Mouse (Mus musculus) stomach, embryonic 16.5 days (tissue): ENCODE results near the gene Figla. TPM values are rescaled to one million over a fixed set of nuclear protein-coding genes. Genes with fewer than 3 reads are reported as not detected.

ENCODE experiments used
- ATAC-seq: fragments of 200-750 bp; cut with Nextera tagmentation; 2 replicates; pipeline ENCODE4 v1.8.0; 2017; ENCODE audit warnings: moderate number of reproducible peaks, moderate TSS enrichment; ENCODE audit not compliant: insufficient read depth, low FRiP score
- H3K27ac ChIP-seq: fragments of 300-500 bp; sonication (generic); 2 replicates; pipeline ENCODE4 v1.5.1; 2014; ENCODE audit warnings: low read length
- H3K27me3 ChIP-seq: fragments of 300-500 bp; sonication (generic); 2 replicates; pipeline ENCODE4 v1.6.1; 2014; ENCODE audit warnings: low read length, control low read depth, mixed read lengths; ENCODE audit not compliant: control insufficient read depth, insufficient read depth
- H3K36me3 ChIP-seq: fragments of 300-500 bp; sonication (generic); 2 replicates; pipeline ENCODE4 v1.6.1; 2014; ENCODE audit warnings: low read length; ENCODE audit not compliant: control insufficient read depth, insufficient read depth
- H3K4me1 ChIP-seq: fragments of 300-500 bp; sonication (generic); 2 replicates; pipeline ENCODE4 v1.6.1; 2014; ENCODE audit warnings: low read length, control low read depth, mixed read lengths; ENCODE audit not compliant: control insufficient read depth, insufficient read depth
- H3K4me2 ChIP-seq: fragments of 300-500 bp; sonication (generic); 2 replicates; pipeline ENCODE4 v1.6.1; 2014; ENCODE audit warnings: low read depth, low read length, mixed read lengths
- H3K4me3 ChIP-seq: fragments of 300-500 bp; sonication (generic); replicated peaks from 2 replicates; pipeline ENCODE4 v1.5.1; 2014; ENCODE audit warnings: mild to moderate bottlenecking, low read length
- H3K9ac ChIP-seq: fragments of 300-500 bp; sonication (generic); 2 replicates; pipeline ENCODE4 v1.6.1; 2014; ENCODE audit warnings: low read length
- H3K9me3 ChIP-seq: fragments of 300-500 bp; sonication (generic); replicated peaks from 2 replicates; pipeline ENCODE4 v1.6.1; 2016; ENCODE audit warnings: low read length, control low read depth; ENCODE audit not compliant: control insufficient read depth
- WGBS: fragments of 180-500 bp; shearing (Covaris S2); extraction: QIAGEN DNeasy Blood & Tissue Kit; methylation state at CpG from one replicate; pipeline ENCODE4 v1.1.7; 2014; 5-methylcytosine and 5-hydroxymethylcytosine counted together
- polyA plus RNA-seq: library from polyadenylated mRNA; unstranded; fragments of >200 nt; fragmentation: Nextera tagmentation; extraction: Ambion mirVana; gene quantifications from 2 replicates; pipeline ENCODE4 v1.2.1, GENCODE M21; 2015

Figla gene
- polyA plus RNA-seq, 1 experiment from 2014 or later = not detected

- H3K27me3 ChIP-seq = no peaks in the 10 kb centered on the region
- no peak overlapping the region for H3K27ac ChIP-seq
- H3K4me3 ChIP-seq = no peak overlapping the region
- no peak overlapping the region for H3K9ac ChIP-seq
- no peak for ATAC-seq
- H3K4me2 ChIP-seq = no peak overlapping the region
- WGBS = 46% methylated on average over 4 of the region's 4 CpGs
- H3K4me1 ChIP-seq = no peaks in the 10 kb centered on the region
- H3K9me3 ChIP-seq = no peaks in the 10 kb centered on the region
- no peaks in the 10 kb centered on the region for H3K36me3 ChIP-seq
These were observed 3.7 kb downstream of the Figla start for GRCm38 (mm10) chr6:86019415-86020237.

DNA sequence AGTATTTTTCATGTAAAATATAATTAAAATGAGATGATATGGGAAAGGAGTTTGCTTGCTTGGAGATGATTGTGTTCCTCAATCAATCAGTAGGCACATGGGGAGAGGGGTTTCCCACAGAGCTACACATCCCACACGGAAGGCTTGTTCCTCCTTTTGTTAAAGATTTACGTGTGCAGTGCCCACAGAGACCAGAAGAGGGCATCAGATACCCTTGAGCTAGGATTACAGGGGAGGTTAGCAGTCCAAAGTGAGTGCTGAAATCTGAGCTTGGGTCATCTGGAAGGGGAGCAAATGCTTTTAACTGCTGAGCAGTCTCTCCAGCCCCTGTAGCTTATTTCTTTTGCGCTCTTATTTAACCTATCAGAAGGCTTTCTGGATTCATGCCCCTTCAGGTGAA, 5.0 kb downstream of the Figla start:
- no peaks in the 10 kb centered on the region for H3K4me1 ChIP-seq
- no peak for ATAC-seq
- 40% methylated on average over 3 of the region's 3 CpGs for WGBS
- H3K27ac ChIP-seq = no peak overlapping the region
- no peak overlapping the region for H3K9ac ChIP-seq
- H3K9me3 ChIP-seq = no peaks in the 10 kb centered on the region
- H3K4me3 ChIP-seq = no peak overlapping the region
- no peak overlapping the region for H3K4me2 ChIP-seq
- H3K36me3 ChIP-seq = no peaks in the 10 kb centered on the region
- no peaks in the 10 kb centered on the region for H3K27me3 ChIP-seq

GRCm38 (mm10) chr6:86026632-86027292, 10.8 kb downstream of the Figla start:
- 76% methylated on average over 8 of the region's 8 CpGs for WGBS

GRCm38 (mm10) chr6:86028150-86028549, 12.2 kb downstream of the Figla start:
- H3K36me3 ChIP-seq = no peaks in the 10 kb centered on the region
- H3K9ac ChIP-seq = no peak overlapping the region; the same call in 1 of the 2 replicates
- H3K4me2 ChIP-seq = peak overlapping the region; percentile 89
- peak overlapping the region; percentile 51 for H3K4me3 ChIP-seq
- no peaks in the 10 kb centered on the region for H3K4me1 ChIP-seq
- H3K27ac ChIP-seq = no peak overlapping the region
- H3K27me3 ChIP-seq = peaks cover 23% of the 10 kb centered on the region
- 53% methylated on average over 2 of the region's 2 CpGs for WGBS
- ATAC-seq = no peak
- H3K9me3 ChIP-seq = no peaks in the 10 kb centered on the region

More at GRCm38 (mm10) chr6:86026632-86027292, 10.8 kb downstream of the Figla start:
- H3K27ac ChIP-seq = no peak overlapping the region
- H3K4me1 ChIP-seq = no peaks in the 10 kb centered on the region
- no peak overlapping the region for H3K4me3 ChIP-seq
- peaks cover 23% of the 10 kb centered on the region for H3K27me3 ChIP-seq
- H3K9ac ChIP-seq = no peak overlapping the region
- no peaks in the 10 kb centered on the region for H3K9me3 ChIP-seq
- H3K4me2 ChIP-seq = no peak overlapping the region
- H3K36me3 ChIP-seq = no peaks in the 10 kb centered on the region
- no peak for ATAC-seq

- no peaks in the 10 kb centered on the region for H3K4me1 ChIP-seq
- no peaks in the 10 kb centered on the region for H3K36me3 ChIP-seq
- H3K4me3 ChIP-seq = peak within 1 kb of the TSS; percentile 51
- H3K27me3 ChIP-seq = peaks cover 23% of the 10 kb centered on the region
- WGBS = 1% methylated on average over 56 of the region's 56 CpGs
- ATAC-seq = peak; percentile 40; the same call in 1 of the 2 replicates
- peak within 1 kb of the TSS; percentile 89 for H3K4me2 ChIP-seq
- H3K9me3 ChIP-seq = no peaks in the 10 kb centered on the region
- H3K9ac ChIP-seq = peak within 1 kb of the TSS; percentile 69
- H3K27ac ChIP-seq = no peak within 1 kb of the TSS
These were observed 12.8 kb downstream of the Figla start, which contains the start of gene Add2 for GRCm38 (mm10) chr6:86028601-86029322. Gene Add2, plus strand, starts transcription at chr6:86028681.

DNA sequence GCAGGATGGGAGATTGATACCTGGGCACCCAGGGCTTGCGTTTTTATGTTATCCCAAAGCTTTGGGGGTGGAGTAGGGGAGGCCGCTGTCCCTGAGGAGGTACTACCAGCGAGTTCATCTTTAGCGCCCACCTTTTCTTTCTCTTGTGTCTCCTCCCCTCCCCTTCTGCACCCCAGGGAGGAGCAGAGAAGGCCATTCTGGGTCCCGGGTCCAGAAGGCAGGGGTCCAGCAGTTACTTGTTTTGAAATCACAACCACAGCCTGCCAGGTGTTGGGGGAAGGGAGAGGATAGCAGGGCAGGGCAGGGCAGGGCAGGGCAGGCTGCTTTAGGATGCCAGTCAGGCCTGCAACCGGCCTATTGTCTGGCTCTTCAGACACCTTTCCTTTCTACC, 13.3 kb downstream of the Figla start:
- no peak for ATAC-seq

GRCm38 (mm10) chr6:86031527-86031926, 15.6 kb downstream of the Figla start:
- Histone ChIP-seq H3K4me3 (no peak overlapping the region), H3K4me1 (no peaks in the 10 kb centered on the region), H3K27me3 (peaks cover 22% of the 10 kb centered on the region), H3K27ac (no peak overlapping the region), H3K9ac (no peak overlapping the region), H3K36me3 (no peaks in the 10 kb centered on the region), H3K9me3 (no peaks in the 10 kb centered on the region), H3K4me2 (no peak overlapping the region)
- no peak for ATAC-seq
- WGBS = 74% methylated on average over 2 of the region's 2 CpGs

More for the DNA sequence above, 13.3 kb downstream of the Figla start:
- 18% methylated on average over 6 of the region's 6 CpGs for WGBS
- Histone ChIP-seq H3K36me3 (no peaks in the 10 kb centered on the region), H3K4me3 (peak overlapping the region; percentile 51), H3K27ac (no peak overlapping the region), H3K27me3 (peaks cover 23% of the 10 kb centered on the region), H3K9me3 (no peaks in the 10 kb centered on the region), H3K9ac (peak overlapping the region; percentile 69), H3K4me1 (no peaks in the 10 kb centered on the region), H3K4me2 (peak overlapping the region; percentile 89)

DNA sequence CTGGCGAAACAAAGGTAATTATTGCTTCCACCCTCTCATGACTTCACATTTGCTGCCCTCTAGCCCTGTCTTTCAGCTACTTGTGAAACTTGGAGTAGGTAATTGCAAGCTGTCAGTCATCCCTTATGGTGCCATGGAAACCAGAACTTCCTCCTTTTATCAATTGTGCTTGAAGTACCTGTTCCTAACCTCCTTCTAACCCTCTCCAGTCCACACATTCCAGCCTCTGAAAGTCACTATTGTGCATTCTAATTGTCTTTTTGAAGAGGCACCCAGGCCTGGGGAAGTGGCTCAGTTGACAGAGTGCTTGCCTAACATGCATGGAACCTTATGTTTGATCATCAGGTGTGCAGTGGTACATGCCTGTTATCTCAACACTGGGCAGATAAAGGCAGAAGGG, 17.7 kb downstream of the Figla start:
- Histone ChIP-seq H3K4me1 (no peaks in the 10 kb centered on the region), H3K9me3 (no peaks in the 10 kb centered on the region), H3K27me3 (0 out of 2 replicates have a peak, but pooled peaks cover 10% of the 10 kb centered on the region), H3K4me2 (no peak overlapping the region), H3K9ac (no peak overlapping the region), H3K36me3 (no peaks in the 10 kb centered on the region), H3K27ac (no peak overlapping the region), H3K4me3 (no peak overlapping the region)
- ATAC-seq = no peak
- 82% methylated on average over 1 of the region's 1 CpGs for WGBS

GRCm38 (mm10) chr6:86038901-86039300, 22.9 kb downstream of the Figla start:
- H3K9ac ChIP-seq = no peak overlapping the region
- no peaks in the 10 kb centered on the region for H3K9me3 ChIP-seq
- no peaks in the 10 kb centered on the region for H3K36me3 ChIP-seq
- no peaks in the 10 kb centered on the region for H3K27me3 ChIP-seq
- H3K4me3 ChIP-seq = no peak overlapping the region
- no peak overlapping the region for H3K27ac ChIP-seq
- WGBS = 68% methylated on average over 2 of the region's 2 CpGs
- ATAC-seq = no peak
- H3K4me1 ChIP-seq = no peaks in the 10 kb centered on the region
- no peak overlapping the region for H3K4me2 ChIP-seq
